Mouse (Mus musculus): ENCODE measurements at regions not wholly inside any gene's neighbourhood (a gene's known extent, or its start where the extent isn't known, plus 50 kb on each side); places are given as distances from the start of the nearest gene placed in this dataset.

GRCm38 (mm10) chrX:14845353-14845752 lies 634.4 kb downstream of the H2al1n start:
- no peak for TF ChIP-seq POLR2A (IDR thresholded peaks at IDR 0.05; ENCODE audit: extremely low read depth, insufficient read depth, low read length)
- no peak for TF ChIP-seq CTCF (IDR thresholded peaks at IDR 0.05; ENCODE audit: low read depth, low read length)

Measured in liver, adult 2 months (tissue).